Mouse (Mus musculus) lung, embryonic 16.5 days (tissue): Measurements from ENCODE around the gene Upk2. TPM values are rescaled to one million over a fixed set of nuclear protein-coding genes. Genes with fewer than 3 reads are reported as not detected.

Experiments used
- ATAC-seq: fragments of 200-750 bp; cut with Nextera tagmentation; 2 replicates; pipeline ENCODE4 v1.8.0; 2017; ENCODE audit warnings: low read depth, mild to moderate bottlenecking, moderate library complexity
- H3K27ac ChIP-seq: fragments of 300-500 bp; sonication (generic); 2 replicates; pipeline ENCODE4 v1.5.1; 2014; ENCODE audit warnings: mild to moderate bottlenecking, control low read depth, low read length
- H3K27me3 ChIP-seq: fragments of 300-500 bp; sonication (generic); 2 replicates; pipeline ENCODE4 v1.6.1; 2014; ENCODE audit warnings: low read depth, low read length, mixed read lengths; ENCODE audit not compliant: control insufficient read depth, insufficient read depth
- H3K36me3 ChIP-seq: fragments of 300-500 bp; sonication (generic); 2 replicates; pipeline ENCODE4 v1.6.1; 2014; ENCODE audit warnings: low read length; ENCODE audit not compliant: control insufficient read depth, insufficient read depth
- H3K4me1 ChIP-seq: fragments of 300-500 bp; sonication (generic); replicated peaks from 2 replicates; pipeline ENCODE4 v1.6.1; 2014; ENCODE audit warnings: low read length, mixed read lengths; ENCODE audit not compliant: control insufficient read depth, insufficient read depth
- H3K4me2 ChIP-seq: fragments of 300-500 bp; sonication (generic); 2 replicates; pipeline ENCODE4 v1.6.1; 2014; ENCODE audit warnings: low read depth, low read length, control low read depth
- H3K4me3 ChIP-seq: fragments of 300-500 bp; sonication (generic); 2 replicates; pipeline ENCODE4 v1.5.1; 2014; ENCODE audit warnings: mild to moderate bottlenecking, low read length, control low read depth
- H3K9ac ChIP-seq: fragments of 300-500 bp; sonication (generic); 2 replicates; pipeline ENCODE4 v1.6.1; 2014; ENCODE audit warnings: low read length, control low read depth
- H3K9me3 ChIP-seq: fragments of 300-500 bp; sonication (generic); 2 replicates; pipeline ENCODE4 v1.6.1; 2016; ENCODE audit warnings: low read length; ENCODE audit not compliant: control insufficient read depth
- WGBS: fragments of 180-500 bp; shearing (Covaris S2); extraction: QIAGEN DNeasy Blood & Tissue Kit; methylation state at CpG from one replicate; pipeline ENCODE4 v1.1.7; 2014; 5-methylcytosine and 5-hydroxymethylcytosine counted together
- polyA plus RNA-seq: library from polyadenylated mRNA; unstranded; fragments of >200 nt; fragmentation: Nextera tagmentation; extraction: Ambion mirVana; gene quantifications from 2 replicates; pipeline ENCODE4 v1.2.1, GENCODE M21; 2015

Gene Upk2
- polyA plus RNA-seq, 1 experiment from 2014 or later: 1.8 TPM

- H3K27me3 ChIP-seq: no peaks in the 10 kb centered on the region
- WGBS: 7% methylated on average over 7 of the region's 7 CpGs
Measured at GRCm38 (mm10) chr9:44484311-44485104, 29.7 kb upstream of the Upk2 start.

GRCm38 (mm10) chr9:44483510-44484044 lies 28.8 kb upstream of the Upk2 start:
- H3K27ac ChIP-seq: peak overlapping the region; percentile 98
- WGBS: 0% methylated on average over 12 of the region's 12 CpGs
- peaks cover 50% of the 10 kb centered on the region for H3K4me1 ChIP-seq
- H3K27me3 ChIP-seq: no peaks in the 10 kb centered on the region
- peak; percentile 26 for ATAC-seq
- H3K9me3 ChIP-seq: no peaks in the 10 kb centered on the region
- H3K4me2 ChIP-seq: peak overlapping the region; percentile 80
- H3K4me3 ChIP-seq: peak overlapping the region; percentile 97
- no peaks in the 10 kb centered on the region for H3K36me3 ChIP-seq
- peak overlapping the region; percentile 98 for H3K9ac ChIP-seq

More at GRCm38 (mm10) chr9:44484311-44485104, 29.7 kb upstream of the Upk2 start:
- Histone ChIP-seq H3K4me1 (peaks cover 60% of the 10 kb centered on the region), H3K36me3 (no peaks in the 10 kb centered on the region), H3K9ac (peak overlapping the region; percentile 98), H3K27ac (peak overlapping the region; percentile 98), H3K4me3 (peak overlapping the region; percentile 97), H3K9me3 (no peaks in the 10 kb centered on the region), H3K4me2 (peak overlapping the region; percentile 80)
- no peak for ATAC-seq

GRCm38 (mm10) chr9:44483041-44483509 lies 28.3 kb upstream of the Upk2 start:
- H3K27me3 ChIP-seq: no peaks in the 10 kb centered on the region
- no peaks in the 10 kb centered on the region for H3K9me3 ChIP-seq
- peak overlapping the region; percentile 97 for H3K4me3 ChIP-seq
- no peak for ATAC-seq
- peak overlapping the region; percentile 80 for H3K4me2 ChIP-seq
- peaks cover 45% of the 10 kb centered on the region for H3K4me1 ChIP-seq
- WGBS: 0% methylated on average over 38 of the region's 39 CpGs
- no peaks in the 10 kb centered on the region for H3K36me3 ChIP-seq
- peak overlapping the region; percentile 98 for H3K27ac ChIP-seq
- H3K9ac ChIP-seq: peak overlapping the region; percentile 98

- Histone ChIP-seq H3K27ac (peak within 1 kb of the TSS; percentile 98), H3K4me3 (peak within 1 kb of the TSS; percentile 97), H3K9ac (peak within 1 kb of the TSS; percentile 98), H3K4me1 (peaks cover 42% of the 10 kb centered on the region), H3K27me3 (no peaks in the 10 kb centered on the region), H3K9me3 (no peaks in the 10 kb centered on the region), H3K36me3 (no peaks in the 10 kb centered on the region), H3K4me2 (peak within 1 kb of the TSS; percentile 80)
- 0% methylated on average over 12 of the region's 31 CpGs for WGBS
- peak; percentile 42 for ATAC-seq
Measured at GRCm38 (mm10) chr9:44482552-44482951, 27.8 kb upstream of the Upk2 start, which contains the start of gene Bcl9l. Gene Bcl9l (plus strand): TSS chr9:44482825.

- H3K27me3 ChIP-seq: no peaks in the 10 kb centered on the region
- 8% methylated on average over 3 of the region's 3 CpGs for WGBS
- peak overlapping the region; percentile 80 for H3K4me2 ChIP-seq
- no peaks in the 10 kb centered on the region for H3K36me3 ChIP-seq
- peak overlapping the region; percentile 98 for H3K27ac ChIP-seq
- ATAC-seq: no peak
- peaks cover 45% of the 10 kb centered on the region for H3K4me1 ChIP-seq
- peak overlapping the region; percentile 97 for H3K4me3 ChIP-seq
- no peaks in the 10 kb centered on the region for H3K9me3 ChIP-seq
- H3K9ac ChIP-seq: peak overlapping the region; percentile 98
Measured at GRCm38 (mm10) chr9:44482112-44482511, 27.3 kb upstream of the Upk2 start.

GRCm38 (mm10) chr9:44479628-44480428 lies 25.1 kb upstream of the Upk2 start:
- ATAC-seq: peak; percentile 47
- H3K27me3 ChIP-seq: no peaks in the 10 kb centered on the region
- H3K27ac ChIP-seq: peak overlapping the region; percentile 100
- peak overlapping the region; percentile 96 for H3K9ac ChIP-seq
- H3K4me1 ChIP-seq: peaks cover 26% of the 10 kb centered on the region
- H3K9me3 ChIP-seq: no peaks in the 10 kb centered on the region
- H3K4me2 ChIP-seq: peak overlapping the region; percentile 98
- no peaks in the 10 kb centered on the region for H3K36me3 ChIP-seq
- peak overlapping the region; percentile 86 for H3K4me3 ChIP-seq
- 0% methylated on average over 26 of the region's 26 CpGs for WGBS

- H3K27me3 ChIP-seq: no peaks in the 10 kb centered on the region
- H3K4me3 ChIP-seq: peak overlapping the region; percentile 86
- no peaks in the 10 kb centered on the region for H3K9me3 ChIP-seq
- WGBS: under 1% methylated on average over 29 of the region's 29 CpGs
- H3K36me3 ChIP-seq: no peaks in the 10 kb centered on the region
- peaks cover 20% of the 10 kb centered on the region for H3K4me1 ChIP-seq
- peak; percentile 70 for ATAC-seq
- H3K4me2 ChIP-seq: peak overlapping the region; percentile 98
- peak overlapping the region; percentile 100 for H3K27ac ChIP-seq
- peak overlapping the region; percentile 96 for H3K9ac ChIP-seq
Measured at GRCm38 (mm10) chr9:44478959-44479605, 24.3 kb upstream of the Upk2 start.

GRCm38 (mm10) chr9:44478229-44478921 lies 23.6 kb upstream of the Upk2 start:
- peaks cover 20% of the 10 kb centered on the region for H3K4me1 ChIP-seq
- H3K9me3 ChIP-seq: no peaks in the 10 kb centered on the region
- H3K27ac ChIP-seq: peak overlapping the region; percentile 100
- H3K4me3 ChIP-seq: peak overlapping the region; percentile 86
- peak; percentile 71 for ATAC-seq
- peak overlapping the region; percentile 96 for H3K9ac ChIP-seq
- H3K4me2 ChIP-seq: peak overlapping the region; percentile 98
- H3K27me3 ChIP-seq: no peaks in the 10 kb centered on the region
- WGBS: under 1% methylated on average over 26 of the region's 27 CpGs
- no peaks in the 10 kb centered on the region for H3K36me3 ChIP-seq
